Mouse (Mus musculus): ENCODE measurements around the gene Eid1.

Eid1 gene

GRCm38 (mm10) chr2:125667721-125668120 is 5.2 kb upstream of the Eid1 start:
- no peak for DNase-seq (ENCODE audit: extremely low spot score, low spot score)

- no peak for DNase-seq (ENCODE audit: extremely low spot score, low spot score)
Observed at GRCm38 (mm10) chr2:125670846-125671245, 2.0 kb upstream of the Eid1 start.

GRCm38 (mm10) chr2:125672568-125672956 is 333 bp upstream of the Eid1 start:
- no peak for DNase-seq (ENCODE audit: extremely low spot score, low spot score)

- no peak for DNase-seq (ENCODE audit: extremely low spot score, low spot score)
Observed at GRCm38 (mm10) chr2:125681811-125682210, 8.9 kb downstream of the Eid1 start.

- DNase-seq (ENCODE audit: extremely low spot score, low spot score): no peak
Observed at GRCm38 (mm10) chr2:125683895-125684294, 11.0 kb downstream of the Eid1 start.

- DNase-seq (ENCODE audit: extremely low spot score, low spot score): no peak
Observed at GRCm38 (mm10) chr2:125684559-125685440, 11.9 kb downstream of the Eid1 start.

GRCm38 (mm10) chr2:125685441-125686150 is 12.7 kb downstream of the Eid1 start:
- no peak for DNase-seq (ENCODE audit: extremely low spot score, low spot score)

GRCm38 (mm10) chr2:125692010-125692409 is 19.1 kb downstream of the Eid1 start:
- no peak for DNase-seq (ENCODE audit: extremely low spot score, low spot score)

- DNase-seq (ENCODE audit: extremely low spot score, low spot score): no peak
Observed at GRCm38 (mm10) chr2:125694798-125695197, 21.9 kb downstream of the Eid1 start.

GRCm38 (mm10) chr2:125696219-125696618 is 23.3 kb downstream of the Eid1 start:
- DNase-seq (ENCODE audit: extremely low spot score, low spot score): no peak

GRCm38 (mm10) chr2:125701606-125702005 is 28.7 kb downstream of the Eid1 start:
- no peak for DNase-seq (ENCODE audit: extremely low spot score, low spot score)

- DNase-seq (ENCODE audit: extremely low spot score, low spot score): no peak
Observed at GRCm38 (mm10) chr2:125702851-125703250, 30.0 kb downstream of the Eid1 start.

- no peak for DNase-seq (ENCODE audit: extremely low spot score, low spot score)
Observed at GRCm38 (mm10) chr2:125704907-125705631, 32.2 kb downstream of the Eid1 start.

- no peak for DNase-seq (ENCODE audit: extremely low spot score, low spot score)
Observed at GRCm38 (mm10) chr2:125706510-125706921, 33.6 kb downstream of the Eid1 start.

- DNase-seq (ENCODE audit: extremely low spot score, low spot score): no peak
Observed at GRCm38 (mm10) chr2:125716599-125716998, 43.7 kb downstream of the Eid1 start.

- peak; percentile 28 for DNase-seq (ENCODE audit: extremely low spot score, low spot score)
Observed at GRCm38 (mm10) chr2:125723086-125723407, 50.2 kb downstream of the Eid1 start.

GRCm38 (mm10) chr2:125723408-125724085 is 50.7 kb downstream of the Eid1 start:
- DNase-seq (ENCODE audit: extremely low spot score, low spot score): peak; percentile 77

GRCm38 (mm10) chr2:125724086-125724430 is 51.2 kb downstream of the Eid1 start, which contains the start of gene Shc4:
TSS of gene Shc4 (minus strand) at chr2:125724148.
- DNase-seq (ENCODE audit: extremely low spot score, low spot score): no peak

Data from neural tube, embryonic 10.5 days (tissue).